Mouse (Mus musculus): ENCODE measurements around the gene Tmem221.

- TF ChIP-seq POLR2A (IDR thresholded peaks at IDR 0.05; ENCODE audit: insufficient read depth, low read depth, low read length) (no peak), CTCF (IDR thresholded peaks at IDR 0.05; ENCODE audit: insufficient read depth, low read depth, low read length) (no peak)
Observed at GRCm38 (mm10) chr8:71604021-71604420, 45.4 kb upstream of the Tmem221 start.
